Mouse (Mus musculus) MEL (cell line): Measurements from ENCODE around the gene Atp5g1. TPM values are rescaled to one million over a fixed set of nuclear protein-coding genes. Genes with fewer than 3 reads are reported as not detected.

ENCODE experiments used
- DNase-seq: peaks from one replicate; pipeline ENCODE4 v3.0.0; 2011; ENCODE audit warnings: low read depth, low spot score
- H3K27ac ChIP-seq: 2 replicates; pipeline ENCODE4 v1.5.1; 2012; ENCODE audit warnings: low read depth, mild to moderate bottlenecking, control low read depth, low read length, moderate library complexity; ENCODE audit not compliant: control insufficient read depth
- H3K27me3 ChIP-seq, 2 experiments: fragments of 150-350 bp in 1 of 2; sonication (generic) in 1 of 2; 2 replicates each; pipeline ENCODE4 v1.6.1; 2012; ENCODE audit warnings: low read length in 2 of 2, mild to moderate bottlenecking in 2 of 2, improper control_type of control experiment in 1 of 2, moderate library complexity in 1 of 2; ENCODE audit not compliant: insufficient read depth in 2 of 2, control insufficient read depth in 1 of 2
- H3K36me3 ChIP-seq, 2 experiments: 2 replicates each; pipeline ENCODE4 v1.6.1; 2012 to 2014; ENCODE audit warnings: low read length in 2 of 2, improper control_type of control experiment in 1 of 2, inconsistent platforms in 1 of 2, mild to moderate bottlenecking in 1 of 2; ENCODE audit not compliant: insufficient read depth in 2 of 2, control insufficient read depth in 1 of 2
- H3K4me1 ChIP-seq, 2 experiments: fragments of 150-350 bp in 1 of 2; sonication (generic) in 1 of 2; 2 replicates each; pipeline ENCODE4 v1.6.1; 2012; ENCODE audit warnings: low read length in 2 of 2, improper control_type of control experiment in 1 of 2, mild to moderate bottlenecking in 1 of 2; ENCODE audit not compliant: insufficient read depth in 2 of 2, control insufficient read depth in 1 of 2
- H3K4me3 ChIP-seq, 2 experiments: fragments of 150-350 bp in 1 of 2; sonication (generic) in 1 of 2; 2 replicates each; pipeline ENCODE4 v1.5.1; 2012; ENCODE audit warnings: low read depth in 2 of 2, low read length in 2 of 2, mild to moderate bottlenecking in 2 of 2, moderate library complexity in 2 of 2, control low read depth in 1 of 2, improper control_type of control experiment in 1 of 2; ENCODE audit not compliant: control insufficient read depth in 1 of 2, insufficient read depth in 1 of 2
- H3K79me2 ChIP-seq: 2 replicates; pipeline ENCODE4 v1.6.1; 2012; ENCODE audit warnings: mild to moderate bottlenecking, low read length, moderate library complexity; ENCODE audit not compliant: control insufficient read depth, poor library complexity, insufficient read depth
- H3K9ac ChIP-seq: 2 replicates; pipeline ENCODE4 v1.6.1; 2012; ENCODE audit warnings: low read depth, mild to moderate bottlenecking, control low read depth, low read length, moderate library complexity; ENCODE audit not compliant: control insufficient read depth, poor library complexity, severe bottlenecking
- H3K9me3 ChIP-seq: fragments of 150-350 bp; sonication (generic); replicated peaks from 2 replicates; pipeline ENCODE4 v1.6.1; 2012; ENCODE audit warnings: mild to moderate bottlenecking, low read length, improper control_type of control experiment, moderate library complexity; ENCODE audit not compliant: insufficient read depth
- CHD1 ChIP-seq: IDR thresholded peaks from 2 replicates; pipeline ENCODE4 v1.6.1; 2012; ENCODE audit warnings: low read depth, mild to moderate bottlenecking, inconsistent platforms, low read length, improper control_type of control experiment
- CHD2 ChIP-seq: IDR thresholded peaks from 2 replicates; pipeline ENCODE4 v1.6.1; 2011; ENCODE audit warnings: low read length, improper control_type of control experiment
- ETS1 ChIP-seq: IDR thresholded peaks from 2 replicates; pipeline ENCODE4 v1.6.1; 2012; ENCODE audit warnings: low read depth, mild to moderate bottlenecking, inconsistent platforms, low read length, improper control_type of control experiment, moderate library complexity
- MAZ ChIP-seq: IDR thresholded peaks from 2 replicates; pipeline ENCODE4 v1.6.1; 2012; ENCODE audit warnings: low read depth, mild to moderate bottlenecking, inconsistent platforms, low read length, improper control_type of control experiment
- MYB ChIP-seq: IDR thresholded peaks from 2 replicates; pipeline ENCODE4 v1.6.1; 2011; ENCODE audit warnings: mild to moderate bottlenecking, low read depth, low read length, improper control_type of control experiment
- MYC ChIP-seq: IDR thresholded peaks from 2 replicates; pipeline ENCODE4 v1.6.1; 2011; ENCODE audit warnings: low read depth, mild to moderate bottlenecking, low read length, improper control_type of control experiment, moderate library complexity
- NELFE ChIP-seq: IDR thresholded peaks from 2 replicates; pipeline ENCODE4 v1.6.1; 2011; ENCODE audit warnings: low read depth, low read length, improper control_type of control experiment
- NRF1 ChIP-seq: IDR thresholded peaks from 2 replicates; pipeline ENCODE4 v1.6.1; 2014; ENCODE audit warnings: low read depth, mild to moderate bottlenecking, inconsistent platforms, low read length, improper control_type of control experiment, moderate library complexity; ENCODE audit not compliant: poor library complexity, insufficient read depth, severe bottlenecking
- POLR2A ChIP-seq, 2 experiments: IDR thresholded peaks; 2 replicates each; pipeline ENCODE4 v1.6.1; 2011 to 2012; ENCODE audit warnings: low read length in 2 of 2, mild to moderate bottlenecking in 2 of 2, control low read depth in 1 of 2, improper control_type of control experiment in 1 of 2, low read depth in 1 of 2, moderate library complexity in 1 of 2; ENCODE audit not compliant: control insufficient read depth in 1 of 2, insufficient read depth in 1 of 2, poor library complexity in 1 of 2
- RAD21 ChIP-seq: IDR thresholded peaks from 2 replicates; pipeline ENCODE4 v1.6.1; 2011; ENCODE audit warnings: mild to moderate bottlenecking, low read depth, low read length, improper control_type of control experiment
- RCOR1 ChIP-seq: IDR thresholded peaks from 2 replicates; pipeline ENCODE4 v1.6.1; 2012; ENCODE audit warnings: low read depth, mild to moderate bottlenecking, inconsistent platforms, low read length, improper control_type of control experiment
- ZKSCAN1 ChIP-seq: IDR thresholded peaks from 2 replicates; pipeline ENCODE4 v1.6.1; 2012; ENCODE audit warnings: low read depth, mild to moderate bottlenecking, inconsistent platforms, low read length, improper control_type of control experiment, moderate library complexity
- ZMIZ1 ChIP-seq: IDR thresholded peaks from 2 replicates; pipeline ENCODE4 v1.6.1; 2012; ENCODE audit warnings: low read depth, mild to moderate bottlenecking, inconsistent platforms, low read length, improper control_type of control experiment, moderate library complexity
- polyA plus RNA-seq, 2 experiments: library from polyadenylated mRNA; stranded (reverse) in 1 of 2; unstranded in 1 of 2; fragments of >175 nt in 1 of 2; fragments of >200 nt in 1 of 2; gene quantifications; 2 replicates each; pipeline versions ENCODE4 v1.2.1 to v1.2.4; 2012; ENCODE audit warnings: low replicate concordance in 2 of 2, low read depth in 1 of 2; ENCODE audit not compliant: insufficient read length in 2 of 2, insufficient read depth in 1 of 2, missing spikeins in 1 of 2
- total RNA-seq: library from RNA; depleted of rRNA; stranded (reverse); fragments of 300-350 nt; gene quantifications from 2 replicates; pipeline ENCODE4 v1.2.3, GENCODE M21; 2012

The Atp5g1 gene
- total and polyA plus RNA-seq, 3 experiments = 1,519 to 1,694 TPM; not detected in 1

GRCm38 (mm10) chr11:96080736-96081135, 5.3 kb upstream of the Atp5g1 start:
- DNase-seq = no peak
- TF ChIP-seq MYB (no peak), CHD2 (no peak)

GRCm38 (mm10) chr11:96076221-96077105, 993 bp upstream of the Atp5g1 start:
- DNase-seq = no peak
- no peaks in the 10 kb centered on the region for H3K27me3 ChIP-seq
- H3K36me3 ChIP-seq = peaks cover 5 to 25% of the 10 kb centered on the region in 2 experiments
- peak overlapping the region; percentile 77 for H3K9ac ChIP-seq
- no peaks in the 10 kb centered on the region for H3K9me3 ChIP-seq
- peak overlapping the region; percentile 63 to 65 for H3K4me3 ChIP-seq
- H3K79me2 ChIP-seq = peaks cover 24% of the 10 kb centered on the region
- TF ChIP-seq MAZ (no peak), NRF1 (no peak), ZKSCAN1 (0 out of 2 replicates have a peak, but pooled peaks have one; percentile 21), MYB (no peak), NELFE (peak; percentile 79; the same call in 1 of the 2 replicates), RAD21 (no peak), CHD1 (peak; percentile 87; the same call in 1 of the 2 replicates), ETS1 (0 out of 2 replicates have a peak, but pooled peaks have one; percentile 14)
- peaks cover 0 to 25% of the 10 kb centered on the region in 2 experiments; a peak in 3 of 4 replicates for H3K4me1 ChIP-seq
- peak overlapping the region; percentile 73 for H3K27ac ChIP-seq

More at GRCm38 (mm10) chr11:96080736-96081135, 5.3 kb upstream of the Atp5g1 start:
- peaks cover 5 to 14% of the 10 kb centered on the region in 2 experiments; a peak in 3 of 4 replicates for H3K4me1 ChIP-seq
- H3K9ac ChIP-seq = no peak overlapping the region
- H3K36me3 ChIP-seq = peaks cover 0 to 10% of the 10 kb centered on the region in 2 experiments; a peak in 2 of 4 replicates
- no peaks in the 10 kb centered on the region; the same call in 1 of the 2 replicates for H3K79me2 ChIP-seq
- H3K9me3 ChIP-seq = no peaks in the 10 kb centered on the region
- H3K27me3 ChIP-seq = peaks cover 0 to 4% of the 10 kb centered on the region in 2 experiments; a peak in 1 of 4 replicates
- no peak overlapping the region for H3K27ac ChIP-seq
- no peak overlapping the region for H3K4me3 ChIP-seq

- TF ChIP-seq MAZ = 0 out of 2 replicates have a peak, but pooled peaks have one; percentile 56
- TF ChIP-seq CHD1 = 0 out of 2 replicates have a peak, but pooled peaks have one; percentile 11
- peak; percentile 78 for TF ChIP-seq MYB
- no peak for TF ChIP-seq ZMIZ1
- no peak for TF ChIP-seq RCOR1
- no peak for TF ChIP-seq MYC
- TF ChIP-seq POLR2A (IDR thresholded peaks at IDR 0.05; ENCODE audit: control insufficient read depth in 1 of 2, insufficient read depth in 1 of 2, low read depth in 1 of 2, low read length in 2 of 2, poor library complexity in 1 of 2) = no peak
- peaks cover 0 to 25% of the 10 kb centered on the region in 2 experiments; a peak in 3 of 4 replicates for H3K4me1 ChIP-seq
- peak overlapping the region; percentile 61 to 83 for H3K4me3 ChIP-seq
- no peaks in the 10 kb centered on the region for H3K9me3 ChIP-seq
- H3K27me3 ChIP-seq = no peaks in the 10 kb centered on the region
- peak overlapping the region; percentile 69 for H3K27ac ChIP-seq
- peaks cover 10 to 31% of the 10 kb centered on the region in 2 experiments for H3K36me3 ChIP-seq
- peaks cover 24% of the 10 kb centered on the region for H3K79me2 ChIP-seq
- no peak for DNase-seq
- H3K9ac ChIP-seq = peak overlapping the region; percentile 81
Observed at GRCm38 (mm10) chr11:96075177-96075508, 327 bp downstream of the Atp5g1 start.
